Mouse (Mus musculus) left cerebral cortex, adult 6 months (tissue): ENCODE measurements around the gene Olfr1272. TPM values are rescaled to one million over a fixed set of nuclear protein-coding genes. Genes with fewer than 3 reads are reported as not detected.

Experiments used
- long read RNA-seq, 2 experiments: library from polyadenylated mRNA; unstranded; transcript quantifications; one replicate each; pipeline ENCODE4 v2.0.0; 2019 to 2020
- polyA plus RNA-seq: library from polyadenylated mRNA; unstranded; fragments of <200 nt; fragmentation: Nextera tagmentation; gene quantifications from 2 replicates; pipeline ENCODE4 v1.2.3, GENCODE M21; 2021

The Olfr1272 gene
- not detected in 2 replicates for polyA plus RNA-seq
- long read RNA-seq, experiment 1, result 0 reads
- long read RNA-seq, experiment 2, result 0 reads

DNA sequence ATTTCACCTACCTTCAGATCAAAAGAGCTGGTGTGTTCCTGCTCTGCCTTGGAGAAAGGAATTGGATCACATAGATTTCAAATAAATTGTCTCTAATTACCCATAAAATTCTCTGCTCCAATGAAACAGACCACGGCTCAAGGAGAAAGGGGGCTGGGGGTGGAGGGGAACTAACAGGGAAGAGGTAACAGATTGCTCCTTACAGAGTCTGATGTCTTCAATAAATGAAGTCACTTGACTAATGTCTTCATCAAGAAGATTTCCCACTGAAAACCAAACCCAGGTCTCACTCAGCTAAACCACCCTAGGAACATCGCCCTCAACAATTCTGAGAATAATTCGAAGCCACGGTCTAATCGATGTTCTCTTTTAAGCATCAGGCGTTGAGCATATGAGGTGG lies at the start of gene Olfr1272:
Olfr1272 (minus strand) TSS at position 101 of the 400 bp plus-strand sequence.

DNA sequence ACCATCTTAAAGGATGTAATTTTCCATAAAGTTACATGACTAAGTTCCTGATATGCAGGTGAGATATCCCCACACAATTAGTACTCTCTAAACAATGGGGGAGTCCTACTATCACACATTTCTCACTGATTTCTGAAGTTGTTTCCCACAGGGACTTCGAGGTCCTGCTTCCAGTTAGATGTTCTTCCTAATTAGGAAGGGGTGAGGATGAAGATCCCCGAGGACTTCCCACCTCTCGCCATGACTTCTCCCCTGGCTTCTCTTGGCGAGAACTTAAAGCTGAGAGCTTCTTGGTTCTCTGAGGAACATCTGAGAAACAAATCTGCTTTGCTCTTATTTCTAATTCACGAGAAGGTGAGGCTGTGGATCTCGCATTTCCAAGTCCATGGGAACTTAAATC lies 29.3 kb upstream of the Olfr1272 start, which contains the start of gene Gm13769:
Gm13769 (plus strand) TSS at position 301 of the 400 bp plus-strand sequence.

DNA sequence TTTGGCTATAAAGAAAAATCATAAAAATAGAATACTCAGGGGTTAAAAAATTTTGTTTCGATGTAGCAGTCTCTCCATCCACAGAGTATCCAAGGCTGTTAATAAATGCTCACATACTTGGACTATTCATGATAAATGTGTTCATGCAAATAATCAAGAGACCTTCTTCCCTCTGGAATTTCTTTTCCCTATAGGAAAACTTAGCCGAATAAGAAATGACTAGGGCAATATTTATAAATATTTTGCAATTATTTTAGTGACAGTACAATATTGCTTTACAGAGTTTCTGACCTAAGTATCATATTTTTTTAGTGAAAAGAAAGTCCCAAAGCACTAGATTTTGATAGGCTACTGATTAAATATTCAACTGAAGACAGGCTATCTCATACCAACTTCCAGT lies 21.7 kb downstream of the Olfr1272 start, which contains the start of gene Olfr1271:
Olfr1271 (minus strand) TSS at position 101 of the 400 bp plus-strand sequence.

DNA sequence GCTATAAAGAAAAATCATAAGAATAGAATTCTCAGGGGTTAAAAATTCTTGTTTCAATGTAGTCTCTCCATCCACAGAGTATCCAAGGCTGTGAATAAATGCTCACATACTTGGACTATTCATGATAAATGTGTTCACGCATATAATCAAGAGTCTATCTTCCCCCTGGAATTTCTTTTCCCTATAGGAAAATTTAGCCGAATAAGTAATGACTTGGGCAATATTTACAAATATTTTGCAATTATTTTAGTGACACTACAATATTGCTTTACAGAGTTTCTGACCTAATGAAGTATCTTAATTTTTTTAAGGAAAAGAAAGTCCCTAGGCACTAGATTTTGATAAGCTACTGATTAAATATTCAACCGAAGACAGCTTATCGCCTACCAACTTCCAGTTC lies 35.1 kb downstream of the Olfr1272 start, which contains the start of gene Olfr142:
Olfr142 (minus strand) TSS at position 101 of the 400 bp plus-strand sequence.

Other genes with a start within 250 kb of the Olfr1272 start
- gene Olfr140, start 229.2 kb downstream of the Olfr1272 start, polyA plus RNA-seq, result not detected in 2 replicates
- gene Olfr1269, start 171.4 kb downstream of the Olfr1272 start, polyA plus RNA-seq, result not detected in 2 replicates
- gene Olfr32, start 150.5 kb downstream of the Olfr1272 start, polyA plus RNA-seq, result not detected in 2 replicates
- gene Olfr1270, start 139.8 kb downstream of the Olfr1272 start, polyA plus RNA-seq, result not detected in 2 replicates
- not detected in 2 replicates for gene Olfr1506, start 68.3 kb downstream of the Olfr1272 start, polyA plus RNA-seq
- not detected in 2 replicates for gene Olfr142, start 35.2 kb downstream of the Olfr1272 start, polyA plus RNA-seq
- gene Olfr1271, start 21.8 kb downstream of the Olfr1272 start, polyA plus RNA-seq, result not detected in 2 replicates
- gene Gm13769, start 29.4 kb upstream of the Olfr1272 start, polyA plus RNA-seq, result not detected in 2 replicates
- not detected in 2 replicates for gene Olfr1274-ps, start 105.8 kb upstream of the Olfr1272 start, polyA plus RNA-seq